Mouse (Mus musculus) adrenal gland, postnatal 10 days (tissue): Measurements from ENCODE around the gene Spata17. TPM values are rescaled to one million over a fixed set of nuclear protein-coding genes. Genes with fewer than 3 reads are reported as not detected.
"Not testable (repeated sequence)": the region's sequence is repeated elsewhere in the genome, so short reads cannot be mapped to it uniquely, and the experiment has no call there.

Experiments used
- DNase-seq: peaks from one replicate; pipeline ENCODE4 v3.0.0; 2021; ENCODE audit warnings: mixed read lengths
- total RNA-seq, 2 experiments: library from RNA; stranded (reverse); gene quantifications; 2 replicates each; pipeline ENCODE4 v1.2.3; 2021

The Spata17 gene
- total RNA-seq, 2 experiments from 2014 or later, result 0.84 to 1.6 TPM

DNA sequence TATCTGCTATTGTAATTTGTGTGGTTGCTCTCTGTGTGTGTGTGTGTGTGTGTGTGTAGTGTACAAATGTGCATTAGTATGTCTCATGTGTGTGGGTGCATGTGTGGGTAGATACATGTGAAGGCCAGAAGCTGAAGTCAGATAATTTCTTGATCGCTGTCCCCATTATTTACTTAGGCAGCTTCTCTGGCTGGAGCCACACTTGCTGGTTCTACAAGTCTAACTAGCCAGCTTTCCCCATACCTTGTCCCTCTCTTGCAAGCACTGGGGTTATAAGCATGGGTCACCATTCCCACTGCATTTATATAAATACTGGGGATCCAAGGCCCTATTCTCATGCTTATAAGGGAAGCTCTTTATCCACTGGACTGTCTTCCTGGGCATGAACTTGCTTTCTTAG is 39.3 kb downstream of the Spata17 start:
- no peak for DNase-seq

DNA sequence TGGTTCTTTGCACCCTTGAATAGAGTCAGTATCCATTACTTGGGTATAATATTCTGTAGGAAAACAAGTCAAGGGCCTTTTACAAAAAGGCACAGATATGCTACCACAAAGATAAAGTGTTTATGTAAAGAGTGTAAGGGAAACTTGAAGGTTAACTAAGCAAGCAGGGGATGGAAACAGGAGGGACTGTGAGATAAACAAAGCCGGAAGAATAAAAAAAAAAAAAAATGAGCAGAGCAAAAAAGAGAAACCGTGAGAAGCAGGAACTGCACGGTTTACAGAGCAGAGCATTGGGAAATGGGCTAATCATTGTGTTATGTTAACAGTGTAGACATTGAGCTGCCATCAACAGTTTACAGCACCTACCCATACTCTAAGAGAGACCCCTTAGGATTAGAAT is 44.9 kb downstream of the Spata17 start:
- no peak for DNase-seq

DNA sequence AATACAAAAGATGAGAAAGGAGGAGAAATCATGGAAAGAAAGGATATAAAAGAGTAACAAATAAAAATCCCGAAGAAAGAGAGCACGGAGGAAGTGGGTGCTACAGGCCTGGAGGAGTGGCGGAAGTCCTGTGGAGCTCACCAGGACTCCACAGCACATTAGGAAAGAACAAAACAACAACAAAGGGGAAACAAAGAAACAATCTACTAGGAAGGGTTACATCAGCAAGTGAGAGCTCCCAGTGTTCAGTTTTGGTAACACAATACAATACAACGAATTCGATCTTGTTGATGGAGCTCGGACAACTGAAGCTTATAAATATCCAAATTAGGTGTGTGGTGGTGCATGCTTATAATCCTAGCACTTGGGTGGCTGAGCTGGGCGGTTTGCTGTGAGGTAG is 45.6 kb downstream of the Spata17 start:
- DNase-seq, result no peak

DNA sequence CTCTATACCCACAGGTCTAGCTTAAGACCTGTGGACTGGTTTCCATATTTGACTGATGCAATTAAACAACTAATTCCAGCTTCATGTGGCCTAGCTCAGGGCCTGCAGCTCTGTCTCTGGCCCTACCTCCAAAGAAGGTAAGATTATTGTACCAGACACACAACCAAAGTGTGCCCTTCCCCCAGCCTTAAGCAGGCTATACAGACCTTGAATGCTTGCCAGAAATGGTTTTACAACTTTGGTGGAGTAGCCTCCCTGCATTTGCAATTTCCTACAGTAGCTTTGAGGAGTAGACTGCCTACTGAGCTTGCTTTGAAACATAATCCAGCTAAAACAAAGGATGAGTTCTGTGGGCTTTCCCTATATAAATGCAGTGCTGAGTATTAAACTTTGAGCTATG is 51.7 kb downstream of the Spata17 start:
- no peak for DNase-seq

GRCm38 (mm10) chr1:187155658-187156057 is 59.6 kb downstream of the Spata17 start:
- no peak for DNase-seq

DNA sequence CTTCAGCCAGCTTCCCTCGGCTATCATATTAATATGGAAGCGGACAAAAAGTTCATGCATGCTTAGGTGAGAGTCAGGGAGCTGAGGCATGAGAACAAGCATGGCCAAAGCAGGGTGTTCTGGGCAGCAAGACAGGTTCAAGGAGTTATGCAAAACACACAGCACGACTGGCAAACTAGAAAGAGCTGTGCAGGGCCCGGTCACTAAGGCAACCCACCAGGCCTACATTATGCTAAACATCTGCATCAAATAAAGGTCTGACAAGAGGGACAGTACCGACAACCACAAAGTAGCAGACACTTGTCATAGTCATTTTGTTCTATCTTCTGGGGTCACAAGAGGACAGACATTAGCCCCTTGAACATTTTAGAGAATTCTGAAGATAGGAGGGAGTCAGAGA is 61.6 kb downstream of the Spata17 start:
- DNase-seq, result no peak

GRCm38 (mm10) chr1:187152571-187152970 is 62.7 kb downstream of the Spata17 start:
- DNase-seq, result peak; percentile 12

DNA sequence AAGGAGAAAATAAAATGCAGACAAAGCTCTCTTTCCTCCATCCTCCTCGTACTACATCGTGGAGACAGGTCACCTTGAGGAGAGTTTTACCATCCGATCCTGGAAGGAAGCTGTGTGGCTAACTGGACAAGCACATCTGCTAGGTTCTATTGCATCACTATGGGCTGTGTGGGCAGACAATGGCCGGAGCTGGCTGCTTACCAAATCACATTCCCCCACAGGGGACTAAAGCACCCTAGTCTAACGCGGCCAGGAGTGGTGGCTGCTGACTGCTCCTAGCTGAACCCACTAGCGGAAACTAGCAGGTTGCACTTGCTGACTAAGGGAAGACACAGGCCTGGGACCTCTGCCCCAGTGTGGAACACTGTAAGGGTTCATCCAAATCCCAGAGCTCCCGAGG is 72.3 kb downstream of the Spata17 start:
- DNase-seq, result peak; percentile 16

- peak; percentile 67 for DNase-seq
Observed at GRCm38 (mm10) chr1:187137426-187137825, 77.8 kb downstream of the Spata17 start.

GRCm38 (mm10) chr1:187135887-187136286 is 79.4 kb downstream of the Spata17 start:
- no peak for DNase-seq

GRCm38 (mm10) chr1:187133841-187134240 is 81.4 kb downstream of the Spata17 start:
- DNase-seq, result no peak

DNA sequence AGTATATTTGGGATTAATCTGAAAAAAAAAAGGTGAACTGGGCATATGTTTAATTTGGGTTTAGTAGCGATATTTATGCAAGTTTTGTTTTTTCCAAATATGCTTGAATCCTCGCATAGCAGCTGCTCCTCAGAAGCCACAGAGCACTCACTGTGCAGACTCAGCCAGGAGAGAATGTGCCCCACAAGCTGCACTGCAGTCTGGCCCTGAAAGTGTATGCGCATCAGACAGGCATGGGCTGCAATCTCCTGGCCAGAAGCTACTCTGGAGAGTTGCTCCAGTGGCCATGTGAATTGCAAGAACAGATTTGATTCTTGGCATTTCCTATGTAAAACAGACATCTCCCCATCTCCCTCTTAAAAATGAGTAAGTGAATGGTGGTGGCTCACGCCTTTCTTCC is 82.9 kb downstream of the Spata17 start:
- no peak for DNase-seq

DNA sequence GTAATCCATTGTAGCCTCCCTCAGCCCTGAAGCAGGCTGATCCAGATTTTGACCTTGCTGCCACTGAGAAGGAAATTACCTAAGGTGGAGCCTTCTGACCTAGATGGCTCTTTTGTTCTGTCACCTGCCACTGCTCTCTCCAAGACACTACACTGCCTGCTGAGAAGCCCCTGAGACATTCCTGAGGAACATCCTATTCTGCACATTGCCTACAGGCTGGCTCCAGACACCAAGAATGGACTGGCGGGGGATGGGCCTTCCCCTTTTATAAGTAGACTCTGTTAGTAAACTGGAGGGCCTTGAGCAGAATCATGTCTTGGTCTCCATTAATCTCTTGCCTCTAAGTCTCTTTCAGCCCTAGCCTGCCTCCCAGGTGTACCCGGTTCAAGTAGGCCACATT is 87.7 kb downstream of the Spata17 start:
- not testable (repeated sequence) for DNase-seq

GRCm38 (mm10) chr1:187125733-187126132 is 89.5 kb downstream of the Spata17 start:
- DNase-seq, result no peak

- DNase-seq, result no peak
Observed at GRCm38 (mm10) chr1:187124967-187125366, 90.3 kb downstream of the Spata17 start.

GRCm38 (mm10) chr1:187119300-187119699 is 96.0 kb downstream of the Spata17 start:
- no peak for DNase-seq

DNA sequence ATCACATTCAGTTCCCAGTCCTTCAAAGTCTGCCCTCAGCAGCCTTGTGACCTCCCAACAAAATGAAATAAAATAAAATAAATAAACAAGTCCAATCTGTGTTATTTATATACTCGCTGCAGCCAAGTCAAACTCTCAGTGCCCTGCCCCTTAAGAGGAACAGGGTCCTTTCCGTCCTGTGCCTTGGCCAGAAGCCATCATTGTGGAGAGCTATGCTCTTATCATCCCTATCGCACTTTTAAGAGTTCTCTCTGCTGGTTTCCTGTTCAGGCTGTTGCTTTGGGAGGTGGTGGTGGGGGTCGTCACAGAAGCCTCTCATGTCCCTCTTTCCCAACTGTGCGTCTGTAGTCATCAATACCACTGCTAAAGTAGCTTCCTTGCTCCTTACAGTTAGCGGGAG is 97.2 kb downstream of the Spata17 start:
- DNase-seq, result no peak

DNA sequence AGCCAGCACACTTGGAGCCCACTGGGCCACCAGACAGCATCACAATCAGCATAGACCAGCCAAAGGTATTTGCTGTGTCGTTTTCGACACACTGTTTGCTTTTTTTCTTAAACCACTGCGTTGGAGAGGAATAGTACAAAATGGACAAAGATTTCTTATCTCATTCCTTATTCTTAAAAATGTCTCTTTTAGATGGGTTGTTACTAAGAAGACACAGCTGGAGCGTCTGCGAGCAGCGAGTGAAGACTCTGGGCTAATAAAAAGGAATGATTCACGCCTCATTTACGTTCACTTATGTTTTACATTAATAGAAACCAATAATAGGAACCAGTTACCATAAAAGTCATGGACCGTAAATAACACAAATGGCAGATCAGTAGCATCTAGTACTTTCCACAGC is 101.5 kb downstream of the Spata17 start:
- no peak for DNase-seq

GRCm38 (mm10) chr1:187102130-187102529 is 113.1 kb downstream of the Spata17 start:
- DNase-seq, result no peak

GRCm38 (mm10) chr1:187101202-187101601 is 114.1 kb downstream of the Spata17 start:
- no peak for DNase-seq

GRCm38 (mm10) chr1:187100624-187101023 is 114.6 kb downstream of the Spata17 start:
- no peak for DNase-seq

DNA sequence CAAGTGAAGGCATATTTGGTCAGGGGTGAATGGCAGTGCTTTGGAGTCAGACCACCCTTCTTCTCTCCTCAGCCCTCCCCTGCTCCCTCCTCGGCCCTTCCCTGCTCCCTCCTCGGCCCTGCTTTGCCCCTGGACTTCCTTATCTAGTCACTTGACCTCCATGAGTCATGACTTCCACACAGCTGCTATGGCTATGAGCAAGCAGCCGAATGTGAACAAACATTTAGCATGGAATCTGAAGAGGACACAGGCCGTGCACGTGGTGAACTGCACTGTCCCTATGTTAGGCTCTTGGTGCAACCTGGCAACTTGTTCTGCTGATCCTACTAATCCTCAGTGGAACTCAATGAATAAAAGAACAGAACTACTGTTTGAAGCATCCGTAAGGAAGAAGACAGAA is 117.0 kb downstream of the Spata17 start:
- peak; percentile 7 for DNase-seq

DNA sequence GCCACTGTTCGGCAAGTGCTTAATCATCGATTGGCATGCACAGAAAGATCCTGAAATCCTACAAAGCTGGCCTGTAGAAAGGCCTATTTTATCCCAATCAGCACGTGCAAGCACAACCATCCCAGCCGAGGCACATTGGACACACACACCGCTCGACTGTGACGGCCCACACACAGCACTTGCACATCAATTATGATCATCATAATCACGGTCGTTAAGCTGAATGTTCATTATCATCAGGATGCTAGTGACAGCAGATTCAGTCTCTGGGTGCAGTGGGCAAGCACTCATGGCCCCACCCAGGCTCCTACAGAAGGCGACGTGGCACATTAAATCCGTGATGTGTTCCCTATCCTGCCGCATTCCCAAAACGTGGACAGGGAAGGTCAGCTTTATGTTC is 122.7 kb downstream of the Spata17 start:
- no peak for DNase-seq

DNA sequence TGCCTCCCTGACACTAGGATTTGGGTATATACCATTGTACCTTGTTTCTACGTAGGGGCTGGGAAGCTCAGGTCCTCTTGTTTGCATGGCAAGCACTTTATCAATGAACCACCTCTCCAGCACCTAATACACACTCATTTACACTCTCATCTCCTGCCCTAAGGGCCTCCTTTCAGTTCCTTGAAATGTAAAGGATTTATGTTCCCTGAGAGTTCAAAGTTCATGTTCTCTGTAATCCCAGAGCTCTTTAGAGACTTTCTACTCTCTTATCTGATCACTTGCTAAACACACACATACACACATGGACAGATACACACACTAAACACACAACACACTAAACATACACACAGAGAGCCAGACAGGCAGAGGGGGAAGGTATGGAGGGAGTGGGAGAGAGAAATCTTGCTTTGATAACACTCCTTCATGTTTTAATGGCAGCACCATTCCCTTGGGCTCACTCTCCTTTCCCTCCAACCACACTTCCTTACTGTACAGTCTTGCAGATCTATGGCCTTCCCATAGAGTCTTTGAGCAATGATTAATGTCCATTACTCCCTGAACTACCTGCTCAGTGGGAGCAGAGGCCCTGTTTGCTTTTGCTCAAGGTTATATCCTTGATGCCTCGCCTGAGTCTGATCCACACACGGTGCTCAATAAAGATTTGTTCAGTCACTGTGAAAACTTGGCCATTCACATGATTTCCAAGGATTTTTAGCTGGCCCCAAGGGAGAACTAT is 126.4 kb downstream of the Spata17 start:
- no peak for DNase-seq

GRCm38 (mm10) chr1:187086027-187086426 is 129.2 kb downstream of the Spata17 start:
- DNase-seq, result no peak
